Mouse (Mus musculus) cerebellum, postnatal 10 days (tissue): ENCODE results near the gene Gga3.
A peak's percentile ranks its signal among the peaks of the same experiment; 100 is the strongest.

Experiments used
- DNase-seq, 2 experiments: peaks; one replicate each; pipeline ENCODE4 v3.0.0; 2021; ENCODE audit warnings: mixed read lengths in 2 of 2

Gga3 gene

GRCm38 (mm10) chr11:115612059-115612409 lies 8.2 kb upstream of the Gga3 start:
- peak; percentile 86 to 88 for DNase-seq

DNA sequence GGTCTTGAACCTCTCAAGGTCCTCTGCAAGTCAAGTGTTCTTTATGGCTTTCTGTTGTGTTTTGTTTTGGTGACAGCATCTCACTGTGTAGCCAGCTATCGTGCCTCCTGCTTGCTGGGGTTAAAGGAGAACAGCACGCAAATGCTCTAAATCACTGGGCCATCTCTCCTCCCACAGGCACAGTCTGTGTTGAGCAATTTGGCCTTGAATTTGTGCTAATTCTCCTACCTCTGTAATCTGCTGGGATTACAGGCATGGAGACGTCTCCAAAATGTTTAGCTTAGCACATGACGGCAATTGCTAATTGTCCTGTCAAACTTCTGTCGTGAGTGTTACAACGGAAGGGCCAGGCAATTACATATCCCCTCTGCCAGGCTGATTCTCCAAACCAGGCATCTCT lies 7.3 kb upstream of the Gga3 start:
- DNase-seq, result no peak

- DNase-seq, result no peak
Measured at GRCm38 (mm10) chr11:115609576-115609975, 5.7 kb upstream of the Gga3 start.

- peak; percentile 79 to 80 for DNase-seq
Measured at GRCm38 (mm10) chr11:115608421-115609399, 4.9 kb upstream of the Gga3 start.

- no peak for DNase-seq
Measured at GRCm38 (mm10) chr11:115606733-115607132, 2.9 kb upstream of the Gga3 start.

DNA sequence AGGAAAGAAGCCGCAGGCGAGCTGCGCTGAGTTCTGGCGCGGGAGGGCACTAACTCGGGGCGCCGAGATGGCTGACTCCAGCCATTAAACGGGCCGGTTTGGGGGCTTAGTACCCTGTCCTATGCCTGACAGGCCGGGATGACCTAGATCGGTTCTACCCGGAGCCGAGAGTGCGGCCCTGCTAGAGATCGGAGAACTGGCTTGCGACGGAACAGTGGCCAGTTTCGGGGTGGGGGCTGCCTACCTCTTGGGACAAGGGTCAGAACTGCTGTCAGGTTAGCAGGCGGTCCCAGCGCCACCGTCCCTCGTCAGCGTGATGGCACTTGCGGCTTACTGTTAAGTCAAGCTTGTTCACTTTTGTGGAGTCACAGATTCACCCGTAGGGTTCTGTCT lies 449 bp upstream of the Gga3 start:
- DNase-seq, result no peak

DNA sequence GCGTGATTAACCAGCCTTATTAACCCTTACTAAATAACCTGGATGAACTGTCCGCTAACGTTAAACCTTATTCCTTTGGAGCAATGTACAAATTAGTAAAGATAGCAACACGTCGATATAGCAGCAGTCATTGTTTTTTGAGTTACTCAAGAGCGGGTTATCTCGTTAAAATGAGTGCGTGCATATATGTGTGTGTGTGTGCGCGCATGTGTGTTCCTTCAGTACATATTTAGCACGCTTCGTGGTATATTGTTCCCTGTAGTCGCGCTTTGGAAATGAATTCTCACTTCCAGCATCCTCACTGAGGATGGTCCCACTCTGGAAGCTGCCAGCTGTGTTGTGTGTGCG lies 749 bp downstream of the Gga3 start:
- no peak for DNase-seq

- no peak for DNase-seq
Measured at GRCm38 (mm10) chr11:115601174-115601573, 2.7 kb downstream of the Gga3 start.

- no peak for DNase-seq
Measured at GRCm38 (mm10) chr11:115600743-115601142, 3.1 kb downstream of the Gga3 start.

DNA sequence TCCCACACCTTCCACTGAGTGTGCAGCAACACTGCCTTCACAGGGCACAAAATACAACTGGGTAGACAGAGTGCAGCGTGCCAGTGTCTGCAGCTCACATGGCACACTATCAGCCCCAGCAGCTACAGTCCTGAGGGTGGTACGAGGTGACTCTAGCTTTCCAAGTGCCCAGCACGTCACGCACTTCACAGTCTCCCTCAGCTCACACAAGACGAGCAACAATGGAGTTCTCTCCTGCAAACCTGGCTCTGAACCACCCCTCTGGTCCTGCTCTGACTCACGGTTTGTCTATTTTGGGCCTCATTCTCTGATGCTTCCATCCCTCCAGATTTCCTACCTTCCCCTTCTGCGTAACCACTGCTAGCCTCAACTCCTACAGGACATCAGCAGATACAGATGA lies 4.1 kb downstream of the Gga3 start:
- no peak for DNase-seq

DNA sequence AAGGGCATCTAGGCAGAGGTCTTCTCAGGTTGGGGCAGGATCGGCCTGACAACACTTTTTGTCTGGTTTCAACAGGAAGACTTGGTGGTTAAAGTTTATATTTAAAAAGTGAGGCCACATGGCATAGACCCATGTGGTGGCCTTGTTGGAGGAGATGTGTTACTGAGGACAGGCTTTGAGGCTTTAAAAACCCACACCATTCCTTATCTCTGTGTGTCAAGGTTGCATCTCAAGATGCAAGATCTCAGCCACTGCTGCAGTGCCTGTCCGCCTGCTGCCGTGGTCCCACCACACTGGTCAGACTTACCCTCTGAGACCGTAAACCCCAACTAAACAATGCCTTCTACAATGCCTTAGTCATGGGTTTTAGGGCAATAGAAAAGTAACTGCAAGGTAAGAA lies 5.5 kb downstream of the Gga3 start:
- DNase-seq, result no peak

- no peak for DNase-seq
Measured at GRCm38 (mm10) chr11:115595209-115595608, 8.6 kb downstream of the Gga3 start.

- no peak for DNase-seq
Measured at GRCm38 (mm10) chr11:115590526-115591075, 13.2 kb downstream of the Gga3 start.

- DNase-seq, result peak; percentile 39 to 50
Measured at GRCm38 (mm10) chr11:115587984-115588383, 15.9 kb downstream of the Gga3 start.

- DNase-seq, result no peak
Measured at GRCm38 (mm10) chr11:115586403-115586802, 17.4 kb downstream of the Gga3 start.

DNA sequence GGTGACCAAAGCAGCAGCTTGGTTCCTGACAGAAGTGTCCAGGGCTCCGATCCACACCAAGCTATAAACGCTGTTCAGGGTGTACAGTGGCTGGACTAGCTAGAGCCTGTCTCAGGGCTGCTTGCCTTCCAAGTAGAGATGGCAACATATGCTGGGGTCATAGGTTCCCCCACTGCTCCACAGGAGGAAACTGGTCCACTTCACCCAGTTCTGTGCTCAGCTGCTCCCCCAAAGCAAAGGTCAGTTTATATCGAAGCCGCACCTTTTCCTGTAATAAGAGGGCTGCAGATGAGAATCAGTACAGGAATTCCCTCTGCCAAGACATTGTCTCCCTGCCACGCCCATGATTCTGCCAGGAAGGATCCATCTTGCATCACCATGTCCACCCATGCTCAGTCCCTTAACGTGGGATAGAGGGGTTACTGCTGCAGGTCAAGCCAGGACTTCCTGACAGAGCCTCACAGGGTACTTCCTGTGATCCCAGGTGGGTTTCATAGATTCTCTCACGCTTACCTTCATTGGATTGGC lies 18.2 kb downstream of the Gga3 start:
- no peak for DNase-seq

DNA sequence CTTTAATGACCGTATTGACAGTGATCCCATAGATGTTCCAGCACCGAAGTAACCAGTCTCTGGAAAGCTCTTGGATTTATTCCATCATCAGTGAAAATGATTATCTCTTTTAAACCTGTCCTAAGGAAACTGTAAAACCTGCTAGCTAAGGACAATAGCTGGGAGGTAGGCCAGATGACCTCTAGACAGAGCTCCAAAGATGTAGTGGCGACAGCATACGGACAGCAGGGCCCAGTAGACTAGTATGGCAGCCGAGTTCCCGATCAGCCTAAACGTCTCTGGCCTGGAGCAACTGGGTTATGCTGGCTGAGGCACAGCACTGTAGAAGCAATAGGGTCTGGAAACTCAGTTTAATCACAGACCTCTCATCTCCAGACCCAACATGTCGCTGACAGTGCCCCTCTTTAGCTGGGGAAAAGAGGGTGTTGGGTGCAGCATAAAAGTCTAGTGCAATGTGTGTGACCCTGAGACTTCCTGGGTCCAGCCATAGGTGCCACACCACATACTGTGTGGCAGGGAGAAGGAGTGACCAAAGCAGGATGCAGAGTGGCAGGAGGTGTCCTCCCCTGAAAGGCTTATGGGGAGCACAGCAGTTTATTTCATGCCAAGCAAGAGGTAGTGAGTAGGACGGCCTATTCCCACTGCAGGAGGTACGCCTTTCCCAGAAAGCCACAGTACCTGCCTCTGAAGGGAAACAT lies 19.3 kb downstream of the Gga3 start:
- no peak for DNase-seq

- no peak for DNase-seq
Measured at GRCm38 (mm10) chr11:115582913-115583606, 20.8 kb downstream of the Gga3 start.

DNA sequence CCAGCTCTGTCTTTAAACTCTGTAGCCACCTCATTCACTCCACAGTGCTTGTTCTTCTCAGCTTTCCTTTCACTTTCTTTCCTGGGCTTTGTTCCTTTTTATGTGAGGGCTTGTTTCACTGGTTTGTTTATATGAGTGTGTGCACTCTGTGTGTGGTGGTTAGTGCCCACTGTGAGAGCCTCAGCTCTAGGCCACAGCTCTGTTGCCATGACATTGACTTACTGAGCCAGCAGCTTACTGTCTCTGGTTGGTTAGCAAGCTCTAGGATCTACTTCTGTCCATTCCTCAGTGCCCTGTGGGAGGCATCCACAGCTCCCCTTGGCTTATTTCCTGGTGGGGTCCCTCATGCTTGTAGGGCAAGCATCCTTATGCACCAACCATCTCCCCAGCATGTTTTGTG lies 24.8 kb downstream of the Gga3 start:
- DNase-seq, result no peak

GRCm38 (mm10) chr11:115564961-115565360 lies 38.9 kb downstream of the Gga3 start:
- no peak for DNase-seq

DNA sequence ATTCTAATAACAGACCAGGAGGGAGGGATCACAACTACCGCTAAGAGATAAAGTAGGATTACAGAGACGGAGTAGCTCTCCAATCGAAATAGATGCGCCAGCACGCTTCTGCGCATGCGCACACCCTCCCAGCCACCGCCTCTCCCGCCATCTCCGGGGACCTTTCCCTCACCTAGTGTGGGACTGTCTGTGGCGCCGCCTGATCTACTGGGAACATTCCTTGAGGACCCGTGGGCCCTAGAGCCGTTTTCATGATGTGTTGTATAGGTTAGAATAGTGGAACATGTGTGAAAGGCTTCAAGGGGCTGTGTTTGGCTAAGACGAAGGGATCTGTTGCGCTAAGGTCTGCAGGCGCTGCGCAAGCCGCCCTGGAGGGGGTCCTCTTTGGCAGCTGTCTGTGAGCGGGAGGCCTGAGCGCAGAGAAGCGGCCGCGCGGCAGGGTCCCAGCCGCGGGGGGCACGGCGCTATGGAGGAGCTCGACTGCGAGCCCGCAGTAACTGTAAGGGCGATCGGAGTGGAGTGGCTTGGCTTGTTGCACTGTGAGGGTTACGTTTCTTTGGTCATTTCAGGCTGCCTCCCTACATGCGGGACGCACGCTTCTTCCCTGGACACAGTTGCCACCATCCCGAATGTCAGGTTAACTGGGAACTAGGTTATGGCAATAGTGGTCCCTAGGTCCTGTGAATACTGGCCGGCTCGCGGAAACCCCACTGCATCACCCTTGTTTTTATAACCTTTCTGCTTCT lies 39.6 kb downstream of the Gga3 start, which contains the start of gene Nup85:
Gene Nup85 (plus strand): TSS at position 371 of the 746 bp plus-strand sequence.
- peak; percentile 99 for DNase-seq

DNA sequence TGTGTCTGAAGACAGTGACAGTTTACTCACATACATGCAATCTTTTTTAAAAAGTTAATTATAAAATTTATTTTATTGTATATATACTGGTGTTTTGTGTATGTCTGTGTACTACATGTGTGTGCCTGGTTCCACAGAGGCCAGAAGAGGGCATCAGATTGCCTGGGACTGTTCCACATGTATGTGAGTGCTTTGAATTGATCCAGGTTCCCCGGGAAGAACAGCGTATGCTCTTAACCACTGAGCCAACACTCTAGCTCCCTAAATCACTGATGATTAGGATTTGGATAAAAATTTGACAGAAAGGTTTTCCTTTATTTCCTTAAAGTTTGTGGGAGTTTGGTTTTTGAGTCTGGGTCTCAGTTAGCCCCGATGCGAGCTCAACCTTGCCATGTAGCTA lies 40.4 kb downstream of the Gga3 start:
- peak; percentile 34 to 37 for DNase-seq
